30 mouse cellular contexts compared by ENCODE assay signal in the genomic region with DNA sequence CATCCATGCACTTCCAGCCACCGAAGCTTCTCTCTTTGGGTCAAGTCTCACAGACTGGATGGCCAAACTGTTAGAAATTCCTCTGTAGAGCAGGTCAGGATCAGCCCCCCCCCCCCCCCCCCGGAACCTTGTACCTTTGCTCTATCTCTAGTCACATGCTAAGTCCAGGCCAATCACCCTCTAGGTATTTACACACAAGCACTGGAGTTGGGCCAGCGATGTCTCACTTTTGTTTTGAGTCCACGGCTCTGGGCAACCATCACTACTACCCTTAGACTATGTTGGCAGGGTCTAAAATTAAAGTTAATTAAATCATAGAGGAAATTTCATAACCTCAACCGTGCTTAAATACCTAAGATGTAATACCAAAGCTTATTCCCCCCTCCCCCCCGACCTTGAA. TPM values are rescaled to one million over a fixed set of nuclear protein-coding genes. Genes with fewer than 3 reads are reported as not detected.
DNase-seq lines count a peak whose midpoint lies in the region; ATAC-seq and TF ChIP-seq lines count a peak whose summit lies in the region.
"Had no signal": no experiment of that assay in that cellular context is flagged by ENCODE, and none has a peak within 500 bp of the region (broad histone marks: within the 10 kb centered on the region; RNA-seq: fewer than 3 reads in every experiment).

No protein-coding gene starts in this region.

- no peak overlapping the region for H3K4me3 ChIP-seq in kidney, adult 2 months (ENCODE audit: insufficient read depth, low read depth, low read length)
- no peak overlapping the region for H3K4me3 ChIP-seq in kidney, embryonic 15.5 days (replicated peaks)
- H3K4me3 ChIP-seq: embryonic facial prominence, embryonic 13.5 days; forebrain, embryonic 10.5 days; forebrain, embryonic 15.5 days; heart, embryonic 10.5 days; heart, embryonic 15.5 days; hindbrain, embryonic 12.5 days; left cerebral cortex, adult 2 months; limb, embryonic 13.5 days; liver, embryonic 15.5 days; lung, embryonic 15.5 days; megakaryocyte, embryonic 14.5 days; midbrain, embryonic 12.5 days; myocyte; neural tube, embryonic 12.5 days had no signal

- no peaks in the 10 kb centered on the region for H3K36me3 ChIP-seq in kidney, adult 2 months (ENCODE audit: control insufficient read depth, insufficient read depth, low read length)
- no peaks in the 10 kb centered on the region for H3K36me3 ChIP-seq in kidney, embryonic 15.5 days
- H3K36me3 ChIP-seq: embryonic facial prominence, embryonic 13.5 days; forebrain, embryonic 10.5 days; forebrain, embryonic 15.5 days; heart, embryonic 10.5 days; heart, embryonic 15.5 days; hindbrain, embryonic 12.5 days; limb, embryonic 13.5 days; liver, embryonic 15.5 days; lung, embryonic 15.5 days; midbrain, embryonic 12.5 days; neural tube, embryonic 12.5 days had no signal

- TF ChIP-seq POLR2A in kidney, adult 2 months (IDR thresholded peaks at IDR 0.05; ENCODE audit: low read depth, low read length): no peak

- ATAC-seq in kidney, embryonic 15.5 days (replicated peaks; ENCODE audit: low FRiP score): no peak
- ATAC-seq: intestine, embryonic 16.5 days; Patski had no signal

- peak; percentile 21 for DNase-seq in cerebellum, adult 9-10 months
- no peak for DNase-seq in cerebellum, postnatal 4 days (ENCODE audit: low spot score in 2 of 2)
- DNase-seq in kidney, adult 2 months: peak; percentile 70
- DNase-seq in lung, postnatal 36 days: peak; percentile 8
- no peak for DNase-seq in lung, postnatal 10 days
- DNase-seq in kidney, postnatal 36 days: peak; percentile 68 to 71
- no peak for DNase-seq in spleen, postnatal 10 days (ENCODE audit: low spot score in 2 of 2)
- DNase-seq: adrenal gland, postnatal 10 days; gastrocnemius, postnatal 25 days; heart, adult 11 months; lung, postnatal 4 days; right cerebral cortex, adult 18-20 months; right cerebral cortex, postnatal 4 days had no signal

- no peak overlapping the region for H3K27ac ChIP-seq in kidney, adult 2 months (ENCODE audit: insufficient read depth, low read depth, low read length)
- no peak overlapping the region for H3K27ac ChIP-seq in kidney, embryonic 15.5 days
- H3K27ac ChIP-seq: embryonic facial prominence, embryonic 13.5 days; forebrain, embryonic 10.5 days; forebrain, embryonic 15.5 days; heart, embryonic 10.5 days; heart, embryonic 15.5 days; hindbrain, embryonic 12.5 days; left cerebral cortex, adult 2 months; limb, embryonic 13.5 days; liver, embryonic 15.5 days; lung, embryonic 15.5 days; midbrain, embryonic 12.5 days; neural tube, embryonic 12.5 days had no signal

- no peaks in the 10 kb centered on the region for H3K27me3 ChIP-seq in kidney, adult 2 months (replicated peaks; ENCODE audit: control insufficient read depth, insufficient read depth, low read length)
- no peaks in the 10 kb centered on the region for H3K27me3 ChIP-seq in kidney, embryonic 15.5 days
- H3K27me3 ChIP-seq: embryonic facial prominence, embryonic 13.5 days; forebrain, embryonic 15.5 days; heart, embryonic 15.5 days; hindbrain, embryonic 12.5 days; limb, embryonic 13.5 days; liver, embryonic 15.5 days; lung, embryonic 15.5 days; midbrain, embryonic 12.5 days; neural tube, embryonic 12.5 days; Patski had no signal

- H3K9me3 ChIP-seq in kidney, embryonic 15.5 days (replicated peaks): no peaks in the 10 kb centered on the region
- H3K9me3 ChIP-seq: embryonic facial prominence, embryonic 13.5 days; forebrain, embryonic 10.5 days; forebrain, embryonic 15.5 days; heart, embryonic 10.5 days; heart, embryonic 15.5 days; hindbrain, embryonic 12.5 days; limb, embryonic 13.5 days; liver, embryonic 15.5 days; lung, embryonic 15.5 days; megakaryocyte, embryonic 14.5 days; midbrain, embryonic 12.5 days; neural tube, embryonic 12.5 days had no signal

- H3K4me1 ChIP-seq in kidney, adult 2 months (ENCODE audit: control insufficient read depth, insufficient read depth, low read length): no peaks in the 10 kb centered on the region
- H3K4me1 ChIP-seq in kidney, embryonic 15.5 days: 0 out of 2 replicates have a peak, but pooled peaks cover 4% of the 10 kb centered on the region
- H3K4me1 ChIP-seq: embryonic facial prominence, embryonic 13.5 days; forebrain, embryonic 10.5 days; heart, embryonic 10.5 days; heart, embryonic 15.5 days; hindbrain, embryonic 12.5 days; liver, embryonic 15.5 days; lung, embryonic 15.5 days; midbrain, embryonic 12.5 days; neural tube, embryonic 12.5 days had no signal

- no peak overlapping the region for H3K4me2 ChIP-seq in kidney, embryonic 15.5 days
- H3K4me2 ChIP-seq: embryonic facial prominence, embryonic 13.5 days; forebrain, embryonic 15.5 days; heart, embryonic 15.5 days; hindbrain, embryonic 12.5 days; limb, embryonic 13.5 days; liver, embryonic 15.5 days; lung, embryonic 15.5 days; midbrain, embryonic 12.5 days; neural tube, embryonic 12.5 days had no signal

- H3K9ac ChIP-seq in kidney, embryonic 15.5 days: no peak overlapping the region
- H3K9ac ChIP-seq: embryonic facial prominence, embryonic 13.5 days; forebrain, embryonic 15.5 days; heart, embryonic 15.5 days; hindbrain, embryonic 12.5 days; limb, embryonic 13.5 days; liver, embryonic 15.5 days; lung, embryonic 15.5 days; midbrain, embryonic 12.5 days; neural tube, embryonic 12.5 days had no signal

- no peak for TF ChIP-seq CTCF in kidney, adult 2 months (conservative IDR thresholded peaks at IDR 0.05; ENCODE audit: insufficient read depth, insufficient read length, low read depth, low read length)

- WGBS in kidney, adult 2 months: 71% methylated on average over 6 of the region's 6 CpGs
- 87% methylated on average over 6 of the region's 6 CpGs for WGBS in kidney, embryonic 15.5 days

RNA-seq across cellular contexts. Expression of a gene that starts 50.6 kb away (rescaled TPM):
- 251 and 265 TPM in 2 replicates for polyA plus RNA-seq in kidney, adult 2 months (2012; rRNA removed)
- 36.7 and 39.9 TPM in 2 replicates for polyA plus RNA-seq in kidney, embryonic 15.5 days (2015; fragmentation: Nextera tagmentation; extraction: Ambion mirVana)

Comparison
In these comparisons a context has a peak if more than half of its experiments do, and no peak if none do; other contexts are left out.
1. DNase-seq: peak in cerebellum, adult 9-10 months (single experiment), kidney, adult 2 months (single experiment), lung, postnatal 36 days (single experiment) and kidney, postnatal 36 days (2 of 2); none in cerebellum, postnatal 4 days (0 of 2), lung, postnatal 10 days (single experiment) and spleen, postnatal 10 days (0 of 2).